Mouse (Mus musculus): ENCODE results near the gene Prdx5.

Gene Prdx5

DNA sequence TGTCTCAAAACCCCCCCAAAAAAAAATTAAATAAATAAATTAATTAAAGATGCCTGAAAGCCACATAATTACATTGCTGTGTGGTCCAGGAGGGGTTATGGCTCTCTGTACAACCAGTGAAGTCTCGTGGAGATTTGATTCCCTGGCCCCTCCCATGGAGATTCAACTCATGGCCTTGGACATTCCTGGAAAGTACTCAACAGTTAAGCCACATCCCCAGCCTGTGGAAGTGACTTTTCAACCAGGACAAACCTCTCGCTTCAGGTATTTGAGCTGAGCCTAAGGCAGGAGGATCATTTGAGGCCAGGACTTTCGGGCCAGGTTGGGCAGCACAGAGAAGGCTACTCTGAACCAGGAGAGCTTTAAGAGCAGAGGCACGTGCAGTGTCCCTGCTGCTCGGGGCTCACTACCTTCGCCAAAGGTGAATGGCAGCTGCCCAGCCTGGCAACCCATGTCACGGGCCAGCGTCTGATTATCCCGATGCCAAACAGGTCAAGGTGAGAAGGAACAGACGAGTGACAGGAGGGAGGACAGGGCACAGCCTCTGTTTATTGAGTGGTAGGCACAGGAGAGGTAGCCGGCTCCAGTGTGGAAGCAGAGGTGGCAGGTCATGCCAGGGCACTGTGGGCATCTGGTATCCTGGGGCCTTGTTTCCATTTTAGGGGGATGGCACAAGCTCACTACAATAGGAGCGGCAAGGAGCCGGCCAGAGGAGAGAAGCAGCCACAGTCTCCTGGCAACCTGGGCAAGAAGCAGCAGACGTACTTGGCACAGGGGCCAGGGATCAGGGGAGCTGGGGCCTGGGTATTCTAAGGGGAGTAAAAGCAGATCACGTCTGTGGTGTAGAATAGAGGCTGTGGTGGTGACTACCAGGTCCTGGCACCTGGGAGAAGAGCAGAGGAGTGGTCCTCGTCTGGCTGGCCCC lies 27.9 kb upstream of the Prdx5 start:
- DNase-seq (ENCODE audit: low read depth, low spot score), result no peak

DNA sequence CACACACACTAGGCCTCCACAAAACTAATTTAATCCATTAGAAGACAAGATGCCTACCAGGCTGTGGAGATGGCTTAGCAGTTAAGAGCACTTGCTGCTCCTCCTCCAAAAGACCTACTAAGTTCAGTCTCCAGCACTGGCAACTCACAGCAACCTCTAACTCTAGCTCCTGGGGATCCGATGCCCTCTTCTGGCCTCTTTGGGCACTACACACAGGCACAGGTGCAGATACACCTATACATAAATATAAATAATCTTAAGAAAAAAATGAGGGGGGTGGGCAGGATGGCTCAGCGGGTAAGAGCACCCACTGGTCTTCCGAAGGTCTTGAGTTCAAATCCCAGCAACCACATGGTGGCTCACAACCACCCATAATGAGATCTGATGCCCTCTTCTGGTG lies 26.4 kb upstream of the Prdx5 start:
- no peak for DNase-seq (ENCODE audit: low read depth, low spot score)

DNA sequence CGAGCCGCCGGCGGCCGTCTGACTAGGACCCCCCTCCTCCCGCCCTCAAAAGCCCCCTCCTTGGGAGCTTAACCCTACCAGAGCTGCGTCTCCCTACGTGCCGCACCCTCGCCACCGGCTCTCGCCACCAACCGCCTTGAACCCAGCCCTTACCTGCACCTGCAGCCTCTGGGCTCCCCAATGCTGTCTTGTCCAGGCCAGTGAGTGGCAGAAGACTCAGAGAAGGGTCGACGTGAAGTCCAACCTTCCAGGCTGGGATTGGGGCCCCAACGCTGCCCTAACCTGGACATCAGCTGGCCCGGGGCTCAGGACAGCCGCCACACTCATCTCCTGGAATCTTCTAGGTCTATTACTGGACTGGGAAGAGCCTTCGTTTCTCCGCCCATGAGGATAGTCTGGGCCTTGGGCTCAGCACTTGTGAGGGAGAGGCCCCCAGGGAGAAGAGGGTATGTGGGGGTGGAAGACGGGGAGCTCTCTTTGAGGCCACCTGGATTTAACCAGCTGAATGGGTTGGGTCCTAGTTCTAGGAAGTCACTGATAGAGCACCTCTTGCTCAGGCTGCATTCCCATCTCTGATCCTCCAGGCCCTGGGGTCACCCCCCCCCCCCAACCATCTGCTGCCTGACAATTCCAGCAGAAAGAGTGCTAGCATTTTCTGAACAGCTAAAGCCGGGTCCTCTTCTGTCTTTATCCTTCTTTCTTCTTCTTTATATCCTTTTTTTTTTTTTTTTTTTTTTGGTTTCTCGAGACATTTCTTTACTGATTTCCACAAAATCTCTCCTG lies 24.5 kb upstream of the Prdx5 start, which contains the start of gene Kcnk4:
Kcnk4 (minus strand) TSS at position 321 of the 783 bp plus-strand sequence.
- no peak for DNase-seq (ENCODE audit: low read depth, low spot score)

DNA sequence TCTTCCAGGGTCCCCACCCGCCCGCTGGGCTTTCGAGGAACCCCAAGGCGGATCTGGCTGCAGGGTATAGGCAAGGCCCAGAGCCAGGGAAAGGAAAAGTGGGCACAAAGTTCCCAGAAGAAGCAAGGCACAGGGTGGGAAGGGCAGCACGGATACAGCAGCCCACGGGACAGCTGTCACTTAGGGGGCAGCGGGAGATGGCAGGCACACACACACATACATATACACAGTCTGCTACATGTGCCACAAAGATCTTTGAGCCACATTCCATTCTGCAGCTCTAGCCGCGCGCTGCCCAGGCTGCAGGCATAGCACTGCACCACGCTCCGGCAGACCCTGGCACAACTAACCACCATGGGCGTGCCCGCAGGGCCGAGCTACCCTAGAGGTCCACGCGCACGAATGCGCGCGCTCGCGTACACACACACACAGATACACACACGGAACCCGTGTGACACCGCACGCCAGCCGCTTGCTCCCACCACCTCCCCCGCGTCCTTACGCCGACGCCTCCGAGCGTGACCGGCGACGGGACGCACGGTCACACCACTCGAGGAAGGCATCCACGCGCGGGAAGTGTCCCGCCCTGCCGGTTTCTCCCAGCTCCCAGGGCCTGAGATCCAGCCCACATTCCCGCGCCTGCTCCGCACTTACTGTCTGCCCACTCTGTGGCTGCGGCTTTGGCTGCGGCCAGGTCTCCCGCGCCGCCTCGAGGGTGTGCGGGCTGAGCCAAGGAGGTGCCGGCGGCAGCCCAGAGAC lies 23.7 kb upstream of the Prdx5 start:
- DNase-seq (ENCODE audit: low read depth, low spot score), result no peak

DNA sequence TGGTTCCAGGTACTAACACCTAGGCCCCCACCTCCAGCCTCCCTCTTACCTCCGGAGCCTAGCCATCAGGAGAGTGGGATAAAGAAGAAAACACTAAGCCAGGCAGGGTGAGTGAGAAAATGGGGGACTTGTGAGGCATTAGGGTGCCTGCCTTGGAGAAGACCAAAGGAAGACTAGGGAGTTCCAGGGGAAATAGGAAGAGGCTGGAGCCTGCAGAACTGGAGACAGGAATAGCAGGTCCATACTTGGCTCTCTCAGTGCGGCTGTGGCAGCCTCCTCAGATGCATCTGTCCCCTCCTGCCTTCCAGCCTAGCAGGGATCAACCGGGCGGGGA lies 23.2 kb upstream of the Prdx5 start:
- DNase-seq (ENCODE audit: low read depth, low spot score), result no peak

DNA sequence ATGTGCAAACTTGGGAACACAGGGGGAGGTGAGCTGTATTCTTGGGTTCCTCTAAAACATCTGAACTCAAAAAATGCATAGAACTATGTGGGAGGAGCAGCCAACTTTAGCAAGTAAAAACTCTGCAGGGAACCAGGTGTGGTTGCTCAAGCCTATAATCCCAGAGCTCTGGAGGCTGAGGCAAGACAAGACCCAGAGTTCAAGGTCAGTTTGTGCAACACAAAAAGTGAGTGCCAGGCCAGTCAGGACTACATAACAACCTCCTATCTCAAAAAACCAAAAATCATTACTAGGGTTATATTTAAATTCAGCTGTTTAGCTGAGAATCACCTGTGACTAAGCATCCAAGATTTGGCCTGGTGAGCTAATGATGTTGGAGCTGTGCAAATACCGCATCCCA lies 22.1 kb upstream of the Prdx5 start:
- no peak for DNase-seq (ENCODE audit: low read depth, low spot score)

DNA sequence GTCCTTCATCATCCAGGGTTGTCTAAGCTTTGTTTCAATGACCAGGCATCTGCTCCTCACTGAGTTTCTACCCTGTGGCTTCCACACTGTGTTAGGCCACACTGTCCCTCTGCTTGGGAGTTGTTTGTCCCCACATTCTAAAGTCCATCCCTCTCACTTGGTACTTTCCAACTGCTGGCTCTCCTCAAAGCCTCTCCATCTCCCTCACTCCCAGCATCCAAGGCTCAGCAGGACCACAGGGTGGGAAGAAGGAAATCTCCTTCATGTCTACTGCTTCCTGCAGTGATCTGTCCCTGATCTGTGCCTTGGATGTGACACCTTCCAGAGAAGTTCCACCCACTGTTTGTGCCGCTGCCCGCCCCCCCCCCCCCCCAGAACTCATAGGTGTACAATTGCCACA lies 21.1 kb upstream of the Prdx5 start:
- DNase-seq (ENCODE audit: low read depth, low spot score), result no peak

DNA sequence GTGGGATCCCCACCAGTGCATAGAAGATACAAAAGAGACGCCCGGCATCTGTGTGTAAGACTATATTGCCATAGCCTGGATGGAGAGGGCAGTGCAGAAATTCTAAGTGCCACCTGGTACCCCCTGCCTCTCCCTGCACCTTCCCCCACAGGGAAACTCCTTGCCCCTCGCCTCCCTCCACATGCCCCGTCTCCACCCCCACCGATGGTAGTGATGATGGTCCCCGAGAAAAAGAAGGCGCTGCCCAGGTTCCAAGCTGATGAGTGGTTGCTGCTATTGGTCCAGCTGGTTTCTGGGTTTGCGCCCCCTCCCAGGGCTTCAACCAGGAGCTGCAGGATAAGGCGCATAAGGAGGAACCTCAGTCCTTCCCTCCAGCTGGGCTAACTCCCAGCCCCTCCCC lies 18.2 kb upstream of the Prdx5 start:
- no peak for DNase-seq (ENCODE audit: low read depth, low spot score)

DNA sequence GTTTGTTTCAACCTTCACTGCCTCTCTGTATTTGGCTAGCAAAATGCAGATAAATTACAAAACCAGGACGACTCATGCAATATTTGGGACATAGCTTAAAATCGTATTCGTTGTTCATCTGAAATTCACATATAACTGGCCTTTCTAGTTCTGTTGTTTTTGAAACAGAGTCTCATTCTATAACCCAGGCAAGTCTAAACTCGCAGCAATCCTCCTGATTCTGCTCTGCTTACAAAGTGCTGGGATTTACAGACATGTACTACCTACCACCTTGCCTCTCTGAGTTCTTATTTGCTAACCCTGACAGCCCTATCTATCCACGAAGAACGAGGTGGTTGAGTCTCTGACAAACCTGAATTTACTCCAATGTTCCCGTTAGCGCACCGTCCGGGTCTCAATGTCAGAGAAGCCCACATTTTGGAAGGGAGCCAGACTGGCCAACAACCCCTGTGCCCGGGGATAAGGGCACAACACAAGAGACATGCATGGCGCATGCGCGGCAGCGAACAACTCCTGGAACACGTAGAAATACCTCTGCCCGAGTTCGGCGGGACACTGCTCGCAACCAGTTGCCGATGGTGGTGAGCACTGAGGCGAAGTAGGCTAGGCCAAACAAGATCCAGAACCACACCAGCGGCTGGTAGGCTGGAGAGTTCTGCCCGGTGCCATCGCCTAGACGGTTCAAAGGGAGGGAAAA lies 16.8 kb upstream of the Prdx5 start:
- DNase-seq (ENCODE audit: low read depth, low spot score), result no peak

DNA sequence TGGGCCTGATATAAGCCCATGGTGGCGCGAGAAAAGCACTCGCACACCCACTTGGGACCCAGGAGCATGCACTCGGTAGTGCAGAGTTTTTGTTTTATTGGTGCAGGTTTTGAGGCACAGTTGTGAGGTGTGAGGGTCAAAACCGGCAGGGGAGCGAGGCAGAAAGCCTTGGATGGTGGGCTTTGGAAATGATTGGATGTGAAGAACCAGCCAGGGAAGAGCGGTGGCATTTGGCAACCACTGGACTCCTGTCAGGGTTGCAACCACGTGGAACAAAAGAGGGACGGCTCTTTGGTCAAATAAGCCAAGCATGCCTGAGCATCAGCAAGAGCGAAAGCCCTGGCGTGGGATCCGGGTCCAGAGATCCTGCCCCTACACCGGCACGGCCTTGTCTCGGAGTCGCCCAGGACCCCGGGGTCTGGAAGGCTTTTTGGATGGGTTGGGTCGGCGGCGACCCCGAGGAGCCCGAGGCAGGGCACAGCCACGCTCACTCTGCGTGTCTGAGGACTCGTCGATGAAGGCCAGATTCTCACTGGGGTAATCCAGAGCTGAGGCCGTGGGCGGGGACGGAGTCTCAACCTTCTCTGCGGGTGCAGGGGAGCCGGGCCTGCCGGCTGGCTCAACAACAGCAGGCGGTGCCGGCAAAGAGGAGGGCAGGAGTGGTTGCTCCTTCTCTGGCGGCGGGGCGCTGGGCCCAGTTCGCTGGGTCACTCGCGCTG lies 15.9 kb upstream of the Prdx5 start:
- no peak for DNase-seq (ENCODE audit: low read depth, low spot score)

DNA sequence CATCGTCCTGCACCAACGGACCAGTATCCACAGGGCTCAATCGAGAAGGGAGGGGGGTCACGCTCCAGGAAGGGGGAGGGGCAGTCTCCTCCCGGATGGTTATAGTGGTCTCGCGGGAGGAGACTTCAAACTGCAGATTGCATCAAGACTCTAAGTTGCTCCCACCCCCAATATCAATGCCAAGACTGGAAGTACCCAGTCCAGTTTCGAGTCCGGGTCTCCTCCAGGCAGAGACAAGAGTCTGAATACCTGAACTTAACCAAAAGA lies 15.3 kb upstream of the Prdx5 start, which contains the start of gene Catsperz:
Catsperz (minus strand) TSS at position 74 of the 267 bp plus-strand sequence.
- no peak for DNase-seq (ENCODE audit: low read depth, low spot score)

DNA sequence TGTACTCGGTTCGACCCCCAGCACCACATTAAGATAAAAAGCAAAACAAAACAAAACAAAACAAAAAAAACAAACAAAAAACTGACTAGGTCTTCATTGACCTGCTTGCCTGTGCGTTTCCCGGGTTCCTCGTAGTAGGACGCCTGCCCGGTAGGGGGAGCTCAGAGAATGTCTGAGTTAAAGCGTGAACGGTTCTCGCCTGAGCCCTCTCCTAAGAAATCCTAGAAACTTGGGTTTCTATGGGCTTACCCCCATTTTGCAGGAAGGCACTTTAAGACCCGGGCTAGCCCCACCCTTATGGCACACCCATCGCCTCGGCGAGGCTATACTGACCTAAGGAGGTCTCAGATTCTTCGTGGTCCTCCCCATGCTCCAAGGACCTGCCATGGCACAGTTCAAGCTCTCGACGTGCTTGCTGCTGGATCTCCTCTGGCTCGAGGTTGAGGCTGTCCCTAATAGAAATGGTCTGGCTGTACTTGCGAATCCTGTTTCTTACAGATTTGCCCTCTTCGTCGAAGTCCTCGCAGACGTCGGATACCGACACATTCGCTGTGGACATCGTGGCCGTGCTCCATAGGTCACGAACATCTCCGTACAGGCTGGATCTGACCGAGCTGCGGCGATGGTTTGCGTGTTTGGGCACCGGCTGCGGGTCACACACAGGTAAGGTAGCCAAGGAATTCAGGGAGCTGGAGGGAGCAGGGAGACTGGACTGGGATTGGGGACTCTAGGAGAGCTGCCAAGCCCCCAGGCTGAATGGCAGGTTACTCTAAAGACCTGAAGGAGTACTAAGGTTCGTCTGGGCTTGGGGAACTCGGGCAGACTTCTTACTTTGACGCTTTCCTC lies 14.8 kb upstream of the Prdx5 start:
- no peak for DNase-seq (ENCODE audit: low read depth, low spot score)

DNA sequence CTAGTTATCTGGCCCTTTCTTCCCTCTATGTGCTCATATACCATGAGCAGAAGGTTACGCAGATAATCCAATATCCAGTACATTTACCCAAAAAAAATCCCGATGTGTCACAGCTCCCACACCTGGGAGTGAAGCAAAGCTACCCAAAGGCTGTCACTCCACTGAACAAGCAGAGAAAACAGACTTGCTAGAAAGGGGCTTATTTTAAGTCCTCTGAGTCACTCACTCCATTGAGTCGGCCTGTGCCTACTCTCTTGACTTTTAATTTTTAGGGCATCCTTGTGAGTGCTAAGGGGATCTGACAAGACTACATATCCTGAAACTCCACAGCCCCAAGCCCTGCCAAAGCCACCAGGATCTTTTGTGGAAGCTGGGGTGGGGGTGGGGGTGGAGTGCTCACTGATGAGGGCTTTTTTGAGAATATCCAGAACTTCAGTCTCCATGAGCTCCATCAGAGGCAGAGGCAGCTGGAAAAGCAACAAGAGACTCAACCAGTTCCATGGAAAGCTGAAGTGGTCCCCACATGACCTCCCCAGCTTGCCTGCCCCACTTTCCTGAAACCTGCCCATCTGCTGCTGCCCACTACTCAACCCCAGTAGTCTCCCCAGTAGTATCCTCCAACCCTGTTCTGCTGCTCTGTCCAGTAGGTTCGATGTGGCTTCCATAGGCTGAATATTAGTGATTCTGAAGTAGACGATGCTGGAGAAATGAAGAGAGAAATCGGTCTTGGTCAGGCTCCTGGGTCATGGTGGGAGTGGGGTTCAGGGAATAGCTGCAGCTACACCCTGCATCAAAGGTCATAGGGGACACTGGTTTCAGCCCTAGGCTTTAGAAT lies 13.2 kb upstream of the Prdx5 start:
- no peak for DNase-seq (ENCODE audit: low read depth, low spot score)

DNA sequence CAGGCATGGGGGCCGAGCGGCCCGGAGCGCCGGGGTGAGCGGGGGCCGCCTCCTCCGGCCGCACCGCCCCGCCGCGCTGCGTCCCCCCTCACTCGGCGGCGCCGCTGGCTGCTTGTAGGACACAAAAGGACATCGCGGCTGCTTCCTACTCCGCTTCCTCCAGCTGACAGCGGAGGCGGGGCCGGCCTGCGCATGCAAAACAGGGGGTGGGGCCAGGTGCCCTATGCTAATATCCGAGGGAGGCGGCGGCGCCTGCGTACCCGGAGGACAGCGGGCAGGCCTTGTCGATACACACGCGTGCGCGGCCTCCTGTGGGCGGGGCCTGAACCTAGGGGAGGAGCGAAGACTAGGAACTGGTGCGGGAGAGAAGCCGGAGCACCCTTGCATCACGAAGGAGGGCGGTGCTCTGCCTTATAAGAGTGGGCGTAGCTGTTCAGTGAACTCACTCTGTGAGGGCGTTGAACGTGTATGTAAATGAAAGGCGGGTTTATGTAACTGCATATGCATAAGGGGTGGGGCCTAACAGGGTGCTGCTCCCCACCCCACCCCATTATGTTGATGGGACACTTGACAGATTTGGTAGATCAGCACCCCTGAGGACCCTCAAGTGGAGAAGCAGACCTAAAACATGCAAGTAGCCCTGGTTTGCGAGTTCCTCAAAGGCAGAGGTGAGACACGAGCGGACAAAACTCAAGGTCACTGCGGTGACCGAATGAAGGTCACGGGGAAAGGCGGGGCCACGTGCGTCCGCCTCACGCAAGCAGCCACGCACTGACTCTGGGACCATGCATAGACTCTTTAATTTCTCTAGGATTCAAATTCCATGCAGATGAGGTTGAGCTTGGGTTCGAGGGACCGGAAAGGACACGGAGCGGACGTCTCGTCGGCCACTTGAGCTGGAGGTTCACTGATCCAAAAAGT lies 12.0 kb upstream of the Prdx5 start, which contains the start of gene Esrra:
Esrra (minus strand) TSS at position 167 of the 921 bp plus-strand sequence.
- peak; percentile 99 for DNase-seq (ENCODE audit: low read depth, low spot score)

DNA sequence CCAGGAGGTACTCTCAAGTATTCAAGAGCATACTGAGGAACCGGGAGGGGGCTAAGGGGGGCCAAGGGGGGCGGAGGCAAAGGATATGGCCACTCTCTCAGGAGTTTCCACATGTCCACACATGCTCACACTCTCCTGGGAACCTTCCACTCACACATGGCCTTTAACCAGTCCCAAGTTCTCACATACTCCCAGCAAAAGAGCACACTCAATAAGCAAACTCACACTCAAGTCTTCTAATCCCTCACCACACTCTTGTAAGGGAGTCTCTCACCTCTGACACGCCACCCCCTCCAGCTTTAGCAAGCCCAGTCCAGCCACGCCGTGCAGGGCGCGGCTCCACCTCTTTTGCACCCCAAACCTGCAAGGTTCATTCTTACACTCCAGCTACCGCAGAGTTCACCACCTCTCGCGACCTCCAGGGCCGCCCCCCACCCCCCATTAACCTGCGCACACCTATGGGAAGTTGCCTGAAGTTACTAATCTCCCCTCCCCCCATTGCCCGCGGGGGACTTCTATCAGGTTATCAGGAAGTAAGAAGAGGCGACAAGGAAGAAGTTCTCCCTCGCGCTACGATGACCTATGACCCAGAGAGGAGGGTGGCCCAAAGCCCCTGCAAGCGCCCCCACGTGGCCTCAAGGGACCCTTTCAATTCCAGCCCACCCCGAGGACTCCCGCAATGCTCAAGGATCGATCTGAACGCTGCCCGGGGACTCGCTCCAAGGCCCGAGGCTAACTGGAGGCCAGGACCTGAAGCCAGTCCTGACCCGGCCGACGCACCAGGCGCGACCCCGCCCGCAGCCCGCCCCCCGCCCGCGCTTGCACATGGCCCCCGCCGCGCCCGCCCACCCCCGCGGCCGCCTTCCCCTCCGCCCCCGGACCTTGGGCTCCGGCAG lies 11.1 kb upstream of the Prdx5 start:
- DNase-seq (ENCODE audit: low read depth, low spot score), result no peak

DNA sequence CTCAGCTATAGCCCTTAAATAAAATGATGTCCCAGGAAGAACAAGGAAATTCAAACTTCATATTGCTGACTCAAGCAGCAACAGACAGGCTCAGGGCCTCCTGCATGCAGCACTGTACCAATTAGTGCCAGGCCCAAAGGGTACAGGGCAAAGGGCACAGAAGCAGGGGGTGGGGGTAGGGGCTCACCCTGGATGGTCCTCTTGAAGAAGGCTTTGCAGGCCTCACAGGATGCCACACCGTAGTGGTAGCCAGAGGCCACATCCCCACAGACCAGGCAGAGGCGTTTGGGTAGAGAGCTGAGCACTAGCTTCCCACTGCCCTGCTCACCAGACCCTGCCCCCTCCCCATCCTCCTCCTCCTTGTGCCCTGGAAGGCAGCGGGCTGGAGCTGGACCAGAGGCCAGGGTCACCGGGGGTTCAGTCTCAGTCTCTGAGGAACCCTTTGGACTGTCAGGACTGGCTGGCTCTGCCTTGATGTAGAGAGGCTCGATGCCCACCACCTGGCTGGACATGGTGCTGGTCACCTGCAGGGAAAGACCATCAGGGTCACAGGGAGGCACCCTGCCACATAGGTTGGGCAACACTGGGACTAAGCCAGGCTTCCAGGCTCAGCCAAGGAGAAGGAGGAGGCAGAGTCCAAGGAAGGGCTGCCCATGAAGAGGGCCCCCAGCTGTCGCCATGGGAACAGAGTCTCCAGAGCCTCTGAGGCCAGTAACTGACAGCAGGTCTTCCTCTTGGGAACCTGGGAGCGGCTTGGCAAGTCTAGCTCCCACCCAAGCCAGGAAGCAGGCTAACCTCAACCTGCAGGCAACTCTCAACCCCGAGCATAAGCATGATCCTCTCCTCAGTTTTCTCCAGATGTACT lies 10.2 kb upstream of the Prdx5 start:
- DNase-seq (ENCODE audit: low read depth, low spot score), result no peak
